Mouse (Mus musculus): ENCODE measurements around the gene Cd79a.
"Not testable (repeated sequence)": the region's sequence is repeated elsewhere in the genome, so short reads cannot be mapped to it uniquely, and the experiment has no call there.

The Cd79a gene

DNA sequence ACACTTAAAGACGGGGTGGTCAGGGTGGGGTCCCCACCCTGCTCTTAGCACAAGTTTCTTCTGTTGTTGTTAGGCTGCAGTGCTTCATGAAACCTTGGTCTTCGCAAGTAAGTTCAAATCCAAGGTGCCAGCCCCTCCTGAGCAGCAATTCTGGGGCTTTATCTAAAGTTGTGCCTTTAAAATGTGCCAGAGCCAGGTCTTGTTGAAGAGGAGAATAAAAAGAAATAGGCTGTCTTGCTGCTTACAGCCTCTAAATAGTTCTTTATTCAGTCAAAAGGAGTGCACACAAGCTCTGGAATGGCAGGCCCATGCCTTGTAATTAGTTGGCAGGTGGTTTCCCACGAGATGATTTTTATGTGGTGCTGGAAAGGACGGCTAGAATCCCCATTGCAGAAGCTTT, 10.1 kb upstream of the Cd79a start:
- DNase-seq: no peak

DNA sequence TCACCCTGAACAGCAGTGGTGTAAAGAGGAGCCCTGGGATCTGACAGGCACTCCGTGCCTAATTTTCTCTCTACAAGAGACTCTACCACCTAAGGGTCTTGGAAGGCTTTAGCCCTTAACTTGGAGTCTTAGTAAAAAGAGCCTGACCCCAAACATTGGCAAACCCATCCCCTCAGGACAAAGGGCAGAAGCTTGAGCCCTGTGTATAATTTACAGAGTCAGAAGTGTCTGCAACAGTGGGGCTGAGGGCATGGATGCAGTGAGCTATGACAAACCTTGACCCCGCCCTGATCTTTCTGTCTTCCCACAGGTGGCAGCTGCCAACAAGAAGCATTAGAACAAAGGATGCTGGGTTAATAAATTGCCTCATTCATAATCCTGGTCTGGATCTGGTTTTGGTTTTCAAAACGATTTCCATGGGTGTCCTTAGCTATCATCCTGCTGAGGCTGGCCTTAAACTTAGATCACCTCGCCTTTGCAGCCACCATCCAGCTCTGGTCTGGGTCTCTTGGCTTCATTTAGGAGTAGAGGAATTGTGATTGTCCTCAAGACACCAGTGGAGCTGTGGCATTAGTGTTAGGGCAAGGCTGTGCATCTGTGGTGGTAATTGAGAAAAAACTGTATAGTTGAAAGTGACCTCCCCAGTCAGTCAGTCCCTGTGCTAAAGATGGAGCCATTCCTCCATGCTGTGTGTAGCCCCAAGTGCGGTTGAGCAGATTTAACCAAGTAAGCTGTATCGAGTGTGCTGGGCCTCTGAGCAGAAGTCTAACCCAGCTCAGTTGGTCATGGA, 7.6 kb upstream of the Cd79a start:
- DNase-seq: no peak

DNA sequence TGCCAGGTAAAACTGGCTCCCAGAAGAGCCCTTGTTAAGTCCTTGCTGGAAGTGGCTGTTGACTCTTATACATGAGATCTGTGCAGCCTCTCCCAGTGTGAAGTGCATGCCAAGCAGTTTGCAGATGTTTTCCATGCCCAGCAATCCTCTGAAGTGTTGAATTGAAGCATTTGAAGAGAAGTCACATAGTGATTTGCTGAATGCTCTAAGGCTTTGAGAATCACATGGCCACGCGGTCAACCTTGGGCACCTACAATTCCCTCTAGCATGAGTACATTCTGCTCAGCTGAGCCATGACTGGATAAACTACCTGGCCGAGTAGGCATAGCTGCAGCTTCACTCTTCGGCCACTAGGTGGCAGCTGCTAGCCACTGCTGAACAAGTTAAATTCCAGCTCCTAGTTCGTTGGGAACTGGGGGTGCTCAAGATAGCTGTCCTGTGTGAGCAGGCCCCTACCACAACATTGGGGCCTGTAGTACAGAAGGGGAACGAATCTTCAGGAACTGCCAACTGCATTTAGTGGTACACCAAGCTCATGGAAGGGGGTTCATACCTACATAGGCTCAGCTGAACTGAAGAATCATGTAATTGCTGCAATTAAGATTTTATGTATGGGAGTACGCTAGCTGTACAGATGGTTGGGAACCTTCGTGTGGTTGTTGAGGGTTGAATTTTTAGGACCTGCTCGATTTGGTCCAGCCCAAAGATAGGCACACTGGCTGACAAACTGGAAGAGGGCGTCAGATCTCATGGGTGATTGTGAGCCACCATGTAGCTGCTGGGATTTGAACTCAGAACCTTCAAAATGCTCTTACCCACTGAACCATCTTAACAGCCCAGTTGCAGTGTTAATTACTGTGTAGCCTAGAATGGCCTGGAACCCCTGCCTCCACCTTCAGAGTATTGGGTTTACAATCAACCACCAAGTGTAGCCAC, 6.6 kb upstream of the Cd79a start:
- DNase-seq: peak; percentile 89

DNA sequence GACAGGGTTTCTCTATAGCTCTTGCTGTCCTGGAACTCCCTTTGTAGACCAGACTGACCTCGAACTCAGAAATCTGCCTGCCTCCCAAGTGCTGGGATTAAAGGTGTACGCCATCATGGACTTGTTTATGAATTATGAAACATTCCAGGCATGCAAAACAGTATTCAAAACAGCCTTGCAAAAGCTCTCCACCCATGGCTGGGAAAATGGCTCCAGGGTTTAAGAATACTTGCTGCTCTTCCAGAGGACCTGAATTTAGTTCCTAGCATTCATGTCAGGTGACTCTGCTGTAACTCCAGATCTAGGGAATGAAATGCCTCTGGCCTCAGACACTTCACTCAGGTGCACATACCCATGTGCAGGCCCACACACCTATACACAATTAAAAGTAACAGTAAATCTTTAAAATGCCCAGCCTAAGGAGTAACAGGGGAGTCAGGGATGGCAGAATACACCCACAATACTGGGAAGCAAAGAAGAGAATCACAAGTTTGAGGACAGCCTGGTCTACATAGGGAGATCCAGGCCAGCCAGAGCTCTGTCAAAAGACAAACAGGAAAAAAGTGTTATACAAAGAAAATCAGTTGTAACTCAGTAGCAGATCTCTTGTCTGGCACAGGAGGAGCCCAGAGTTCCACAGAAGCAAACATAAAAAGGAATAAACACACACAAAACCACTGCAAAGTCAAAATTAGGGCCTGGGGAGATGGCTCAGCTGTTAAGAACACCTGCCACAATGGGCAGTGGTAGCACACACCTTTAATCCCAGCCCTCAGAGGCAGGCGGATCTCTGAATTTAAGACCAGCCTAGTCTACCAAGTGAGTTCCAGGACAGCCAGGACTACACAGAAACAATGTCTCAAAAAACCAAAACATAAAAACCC, 5.7 kb upstream of the Cd79a start:
- DNase-seq: no peak

DNA sequence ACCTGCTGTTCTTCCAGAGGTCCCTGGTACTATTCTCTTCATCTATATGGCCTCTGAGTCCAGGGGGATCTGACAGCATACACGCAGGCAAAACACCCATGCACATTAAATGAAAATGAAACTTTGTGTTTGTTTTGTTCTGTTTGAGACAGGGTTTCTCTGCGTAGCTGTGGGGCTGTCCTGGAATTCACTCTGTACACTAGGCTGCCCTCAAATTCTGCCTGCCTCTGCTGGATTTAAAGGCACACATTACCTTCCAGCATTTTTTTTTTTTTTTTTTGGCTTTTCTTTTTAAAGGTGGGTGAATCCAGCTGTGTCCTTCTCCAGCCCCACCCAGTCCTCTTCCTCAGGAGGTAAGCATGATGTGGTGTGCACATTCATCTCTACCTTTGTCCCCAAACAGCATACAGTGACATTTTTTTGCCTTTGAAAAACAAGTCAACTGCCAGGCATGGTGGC, 5.0 kb upstream of the Cd79a start:
- DNase-seq: no peak

DNA sequence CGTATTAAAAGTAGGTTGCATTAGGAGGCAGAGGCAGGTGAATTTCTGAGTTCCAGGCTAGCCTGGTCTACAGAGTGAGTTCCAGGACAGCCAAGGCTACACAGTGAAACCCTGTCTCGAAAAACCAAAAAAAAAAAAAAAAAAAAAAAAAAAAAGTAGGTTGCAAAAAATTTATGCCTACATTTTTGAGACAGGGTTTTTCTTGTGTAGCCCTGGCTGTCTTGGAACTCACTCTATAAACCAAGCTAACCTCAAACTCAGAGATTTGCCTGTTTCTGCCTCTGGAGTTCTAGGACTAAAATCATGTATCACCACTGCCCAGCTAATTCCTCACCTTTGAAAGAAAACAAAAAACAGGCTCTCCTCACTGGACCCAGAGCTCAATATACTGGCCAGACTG, 1.4 kb upstream of the Cd79a start:
- DNase-seq: not testable (repeated sequence)

DNA sequence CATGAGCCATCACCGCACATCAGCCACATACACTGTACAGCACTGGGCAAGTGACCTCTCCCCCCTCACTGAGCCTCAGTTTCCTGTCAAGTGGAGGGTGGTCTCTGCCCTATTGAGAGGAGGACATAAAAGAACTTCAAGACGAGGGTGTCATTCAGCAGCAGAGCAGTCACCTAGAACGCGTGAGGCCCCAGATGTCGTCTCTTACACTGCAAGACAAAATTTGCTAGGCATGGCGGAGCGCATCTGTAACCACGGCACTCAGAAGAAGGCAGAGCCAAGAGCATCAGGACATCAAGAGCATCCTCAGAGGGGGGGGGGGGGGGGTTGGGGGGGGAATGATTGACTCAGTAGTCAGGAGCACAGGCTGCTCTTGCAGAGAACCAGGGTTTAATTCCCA, 912 bp upstream of the Cd79a start:
- DNase-seq: no peak

DNA sequence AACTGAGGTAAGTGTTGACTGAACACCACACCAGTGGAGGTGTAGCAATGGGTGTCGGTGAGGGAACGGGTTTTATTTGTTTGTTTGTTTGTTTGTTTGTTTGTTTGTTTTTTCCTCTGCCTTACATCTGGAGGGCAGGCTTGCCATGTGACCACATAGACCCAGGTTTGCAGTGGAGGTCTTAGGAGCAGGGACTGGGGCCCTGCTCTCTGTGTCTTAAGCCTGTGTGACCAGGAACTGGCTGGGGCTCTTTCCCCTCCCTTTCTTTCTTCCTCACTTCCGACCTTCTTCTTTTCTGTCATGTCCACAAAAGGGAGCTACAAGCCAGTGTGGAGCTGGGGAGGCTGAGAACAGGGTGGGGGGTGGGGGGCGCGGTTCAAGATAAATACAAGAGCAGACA, 778 bp downstream of the Cd79a start:
- no peak for DNase-seq

DNA sequence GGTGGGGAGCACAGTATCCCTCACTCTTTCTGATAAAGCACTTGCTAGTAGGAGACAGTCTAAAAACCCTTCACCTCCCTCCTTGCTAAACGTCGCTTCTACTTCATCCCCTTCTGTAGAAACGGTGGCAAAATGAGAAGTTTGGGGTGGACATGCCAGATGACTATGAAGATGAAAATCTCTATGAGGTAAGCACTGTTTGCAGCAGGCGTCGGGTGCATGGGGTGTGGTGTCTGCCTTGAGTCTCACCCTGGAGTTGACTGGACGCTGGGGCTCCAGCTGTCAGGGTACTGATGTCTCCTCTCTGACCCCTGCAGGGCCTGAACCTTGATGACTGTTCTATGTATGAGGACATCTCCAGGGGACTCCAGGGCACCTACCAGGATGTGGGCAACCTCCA, 3.9 kb downstream of the Cd79a start:
- DNase-seq: no peak

DNA sequence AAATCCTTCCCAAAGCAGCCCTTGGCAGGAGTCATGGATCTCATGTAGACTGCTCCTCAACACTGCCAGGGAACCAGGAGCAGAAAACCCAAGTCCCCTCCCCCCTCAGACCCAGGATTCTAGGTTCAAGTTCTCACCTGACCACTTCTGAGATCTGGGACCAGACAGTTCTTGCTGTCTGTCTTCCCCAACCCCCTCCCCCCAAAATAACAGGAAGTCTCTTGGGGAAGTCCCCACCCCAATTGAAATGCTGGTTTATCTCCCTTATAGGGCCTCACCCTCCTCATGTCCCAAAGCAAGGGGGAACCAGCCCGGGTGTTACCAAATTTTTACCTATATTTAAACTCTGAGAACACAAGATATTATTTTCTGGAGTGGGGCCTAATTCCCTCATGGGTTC, 4.7 kb downstream of the Cd79a start:
- no peak for DNase-seq

DNA sequence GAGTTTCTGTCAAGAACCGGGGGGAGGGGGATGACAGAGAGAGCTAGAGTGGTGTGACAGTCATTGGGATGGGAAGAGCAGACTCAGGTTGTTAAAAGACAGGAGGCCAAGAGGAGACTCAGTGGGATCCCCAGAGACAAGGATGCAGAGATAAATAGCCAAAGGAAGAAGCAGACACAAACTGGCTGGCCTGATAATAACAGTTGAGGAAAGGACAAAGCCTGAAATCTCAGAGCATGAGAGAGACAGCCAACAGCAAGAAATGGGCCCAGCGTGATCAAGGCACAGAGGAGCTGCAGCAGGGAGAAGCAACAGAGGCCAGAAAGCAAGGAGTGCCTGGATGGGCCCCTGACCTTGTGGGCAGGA, 5.1 kb downstream of the Cd79a start:
- DNase-seq: no peak

DNA sequence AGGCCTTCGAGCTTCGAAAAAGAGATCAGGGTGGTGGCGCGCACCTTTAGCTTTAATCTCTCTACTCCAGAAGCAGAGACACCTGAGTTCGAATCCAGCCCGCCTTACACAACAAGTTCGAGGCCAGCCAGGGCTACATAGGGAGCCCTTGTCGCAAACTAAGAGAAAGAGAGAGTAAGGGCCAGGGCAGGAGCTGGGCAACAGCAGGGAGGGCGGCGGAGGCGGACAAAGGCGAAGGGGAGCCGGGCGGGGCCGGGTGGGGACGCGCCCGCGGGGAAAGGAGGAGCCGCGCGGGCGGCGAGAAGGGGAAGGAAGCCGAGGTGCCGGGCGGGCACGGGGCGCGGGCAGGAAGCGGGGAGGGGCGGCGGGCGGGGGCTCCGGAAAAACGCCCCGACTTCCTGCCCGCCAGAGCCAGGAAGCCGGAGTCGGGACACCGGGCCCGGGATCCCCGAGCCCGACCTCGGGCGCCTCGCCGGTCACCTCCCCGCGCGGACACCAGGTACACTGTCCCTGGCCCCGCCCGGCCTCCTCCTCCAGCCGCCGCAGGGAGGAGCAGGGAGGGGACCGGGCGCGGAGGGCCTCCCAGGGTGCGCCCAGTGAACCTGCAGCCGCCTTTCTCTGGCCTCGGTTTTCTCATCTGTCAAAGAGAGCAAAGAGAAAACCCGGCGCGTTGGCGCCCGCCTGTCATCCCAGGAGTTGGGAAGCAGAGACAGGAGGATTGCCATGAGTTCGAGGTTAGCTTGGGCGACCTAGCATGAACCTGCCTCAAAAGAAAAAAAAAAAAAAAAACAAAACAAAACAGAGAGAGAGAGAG, 5.7 kb downstream of the Cd79a start, which contains the start of gene Arhgef1:
Gene Arhgef1 (plus strand): TSS at position 283 of the 814 bp plus-strand sequence.
- DNase-seq: peak; percentile 67

DNA sequence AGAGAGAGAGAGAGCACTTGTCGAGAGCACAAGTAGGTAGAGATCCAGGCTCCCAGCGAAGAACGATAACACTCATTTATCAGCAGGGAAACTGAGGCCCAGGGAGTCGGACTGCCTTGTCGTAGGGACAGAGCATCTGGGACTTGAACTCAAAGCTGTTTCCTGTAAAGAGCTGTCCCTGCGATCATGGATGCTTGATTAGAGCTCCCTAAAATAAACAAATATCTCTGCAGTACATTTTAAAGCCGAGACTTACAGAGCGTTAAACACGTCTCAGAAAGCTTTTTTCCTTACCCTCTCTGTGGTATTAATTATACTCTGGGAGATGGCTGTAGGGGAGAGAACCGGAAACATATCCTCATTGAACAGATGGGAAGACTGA, 6.3 kb downstream of the Cd79a start:
- no peak for DNase-seq

DNA sequence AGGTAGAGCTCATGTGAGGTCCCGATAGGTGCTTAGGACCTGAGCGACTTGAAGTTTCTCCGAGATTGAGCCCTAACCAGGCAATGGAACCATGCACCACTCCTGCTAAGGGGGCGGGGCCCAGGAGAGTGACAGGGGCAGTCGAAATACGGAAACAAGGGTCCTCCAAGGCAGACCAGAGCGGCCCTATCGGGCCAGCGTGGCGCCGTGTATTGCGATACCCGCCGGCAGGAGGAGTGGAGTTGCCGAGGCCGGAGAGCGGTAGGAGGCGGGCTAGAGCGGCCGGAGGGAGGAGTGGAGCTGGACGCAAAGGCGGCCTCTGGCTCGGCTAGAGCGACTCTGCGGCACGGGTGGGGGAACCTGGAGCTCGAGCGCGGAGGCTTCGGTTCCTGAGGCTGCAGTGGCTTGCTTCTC, 6.9 kb downstream of the Cd79a start:
- peak; percentile 99 for DNase-seq

DNA sequence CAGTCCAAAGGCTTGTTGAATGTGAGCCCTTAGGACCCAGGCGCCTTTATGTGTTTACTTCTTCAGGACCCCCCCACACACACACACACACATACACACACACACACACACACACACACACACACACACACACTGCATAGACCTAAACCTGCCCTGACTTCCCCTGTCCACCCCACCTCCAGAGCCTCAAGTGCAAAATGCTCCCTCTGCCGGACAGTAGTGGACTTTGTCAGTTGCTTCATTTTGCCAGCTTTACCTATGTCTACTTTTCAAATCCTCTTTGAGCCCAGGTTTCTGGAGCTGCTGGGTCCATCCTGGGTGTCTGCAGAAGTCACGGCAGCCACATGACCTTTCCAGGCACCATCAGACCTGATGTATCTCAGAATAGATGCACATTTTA, 7.8 kb downstream of the Cd79a start:
- DNase-seq: peak; percentile 85

DNA sequence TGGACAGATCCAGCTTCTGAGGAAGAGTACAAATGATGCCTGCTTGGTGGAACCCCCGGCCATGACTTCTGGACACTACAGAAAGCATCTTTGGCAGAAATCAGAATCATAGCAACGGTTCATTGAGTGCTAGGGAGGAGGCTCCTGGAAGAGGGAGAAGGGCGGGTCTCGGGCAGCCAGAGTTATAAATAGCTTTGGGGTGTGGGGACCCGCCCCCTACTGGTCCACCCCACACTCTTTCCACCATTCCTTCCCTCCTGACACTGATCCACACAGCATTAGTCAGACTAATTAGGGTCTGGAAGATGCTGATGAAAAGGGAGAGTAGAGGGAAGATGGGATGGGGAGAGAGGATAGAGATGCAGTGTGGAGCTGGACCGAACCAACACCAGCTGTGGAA, 9.4 kb downstream of the Cd79a start:
- DNase-seq: no peak

DNA sequence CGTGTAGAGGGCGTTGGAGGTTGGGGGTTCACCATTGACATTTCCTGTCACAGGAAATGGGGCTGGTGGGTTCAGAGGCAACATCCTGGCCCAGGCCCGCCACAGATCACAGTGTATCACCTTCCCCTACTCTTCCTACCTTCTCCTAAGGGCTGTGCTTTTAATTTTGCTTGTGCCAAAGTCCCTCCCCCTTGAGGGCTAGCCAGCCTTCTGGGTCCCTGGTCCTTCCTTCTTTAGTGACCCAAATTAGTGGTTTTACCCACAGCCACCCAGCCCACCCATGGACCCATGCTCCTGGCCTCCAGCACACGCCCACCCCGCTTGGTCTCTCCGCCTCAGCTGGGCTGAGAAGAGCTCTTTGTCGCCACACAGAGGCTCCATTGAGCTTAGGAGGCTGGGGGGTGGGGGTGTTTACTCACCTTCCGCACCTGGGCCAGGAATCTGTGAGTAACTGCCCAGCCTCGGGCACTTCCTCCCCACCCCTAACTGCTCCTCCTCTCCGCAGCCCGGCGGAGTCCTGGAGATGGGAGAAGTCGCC, 10.1 kb downstream of the Cd79a start:
- DNase-seq: peak; percentile 50

DNA sequence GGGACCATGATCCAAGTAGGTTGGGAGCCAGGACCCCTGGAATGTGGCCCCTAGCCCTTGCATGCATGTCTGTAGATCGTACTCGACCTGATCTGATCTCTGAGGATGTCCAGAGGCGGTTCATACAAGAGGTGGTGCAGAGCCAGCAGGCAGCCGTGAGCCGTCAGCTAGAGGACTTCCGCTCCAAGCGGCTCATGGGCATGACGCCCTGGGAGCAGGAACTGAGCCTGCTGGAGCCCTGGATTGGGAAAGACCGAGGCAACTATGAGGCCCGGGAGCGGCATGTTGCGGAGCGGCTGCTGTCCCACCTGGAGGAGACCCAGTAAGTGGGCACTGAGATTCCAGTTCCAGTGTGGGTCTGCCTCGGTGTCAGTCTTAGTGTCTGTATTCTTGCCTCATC, 15.3 kb downstream of the Cd79a start:
- DNase-seq: no peak

DNA sequence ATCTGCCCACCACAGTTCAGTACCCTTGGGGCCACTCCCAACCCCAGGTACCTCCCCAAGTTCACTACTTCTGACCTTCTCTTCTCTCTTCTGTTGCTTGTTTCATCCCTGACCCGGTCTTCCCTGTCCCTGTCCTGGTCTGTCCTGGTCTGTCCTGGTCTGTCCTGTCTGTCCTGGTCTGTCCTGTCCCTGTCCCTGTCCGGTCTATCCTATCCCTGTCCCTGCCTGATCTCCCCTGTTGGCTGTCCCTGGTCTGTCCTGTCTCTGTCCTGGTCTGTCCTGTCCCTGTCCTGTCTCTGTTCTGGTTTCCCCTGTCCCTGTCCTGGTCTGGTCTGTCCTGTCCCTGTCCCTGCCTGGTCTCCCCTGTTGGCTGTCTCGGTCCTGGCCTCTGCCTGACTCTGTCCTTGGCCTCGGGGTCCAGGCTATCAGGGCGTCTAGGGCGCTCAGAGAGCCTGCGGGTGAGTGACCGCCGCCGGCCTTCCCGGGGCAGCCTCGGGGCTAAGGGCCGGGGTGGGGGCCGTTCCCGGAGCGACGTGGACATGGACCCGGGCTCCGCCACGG, 21.7 kb downstream of the Cd79a start:
- DNase-seq: no peak

DNA sequence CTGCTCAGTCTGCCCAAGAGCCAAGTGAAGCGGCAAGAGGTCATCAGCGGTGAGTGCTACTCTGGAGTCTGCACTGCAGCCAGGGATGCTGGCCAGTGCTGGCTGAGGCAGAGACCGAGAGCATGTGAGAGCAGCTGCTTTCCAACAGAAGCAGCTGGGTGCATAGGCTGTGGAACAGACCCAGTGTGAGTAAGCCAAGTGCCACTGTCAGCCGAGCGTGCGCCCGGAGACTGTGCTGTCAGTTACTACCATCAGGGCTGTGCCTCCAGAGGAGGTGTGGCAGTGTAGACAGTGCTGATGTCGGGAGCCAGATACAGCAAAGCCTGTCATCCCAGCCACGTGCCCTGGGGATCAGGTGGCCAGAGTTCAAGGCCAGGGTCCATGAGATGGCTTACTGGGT, 22.5 kb downstream of the Cd79a start:
- DNase-seq: no peak

DNA sequence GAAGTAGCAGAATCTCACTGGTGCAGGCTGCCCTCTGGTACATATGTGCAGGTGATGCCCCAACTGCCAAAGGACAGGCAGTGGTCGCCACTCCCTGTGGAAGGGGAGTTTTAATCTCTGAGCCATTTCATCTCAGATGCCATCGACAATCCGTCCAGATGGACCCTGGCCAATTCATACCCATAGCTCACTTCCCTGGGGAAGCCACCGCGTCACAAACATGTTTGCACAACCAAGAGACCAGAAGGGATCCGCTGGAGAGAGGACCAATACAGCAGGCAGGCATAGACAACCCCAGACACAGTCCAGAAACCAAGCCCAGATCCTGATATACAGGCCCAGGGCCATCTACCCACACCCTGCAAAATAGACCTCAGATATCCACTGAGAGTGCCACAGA, 33.3 kb downstream of the Cd79a start:
- no peak for DNase-seq

DNA sequence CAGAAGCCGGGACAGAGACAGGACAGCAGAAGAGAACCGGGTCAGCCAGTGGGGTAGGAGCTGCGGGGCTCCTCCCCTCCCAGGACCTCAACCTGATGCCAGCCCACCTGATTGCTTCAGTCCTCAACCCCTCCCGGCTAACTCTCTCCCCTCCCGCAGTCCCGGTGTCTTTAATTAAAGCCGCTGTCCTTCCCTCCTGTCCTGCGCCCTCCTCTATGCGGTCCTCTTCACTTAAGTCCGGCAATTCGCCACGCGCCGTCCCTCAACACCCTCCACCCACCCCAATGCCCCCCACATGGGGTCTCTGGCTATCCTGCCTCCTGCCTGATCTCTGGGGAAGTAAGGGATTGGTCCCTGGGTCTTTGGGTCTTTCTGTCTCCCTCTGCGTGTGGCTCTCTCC, 34.5 kb downstream of the Cd79a start:
- DNase-seq: no peak

All from embryo, embryonic 11 days (tissue).